In the genomic region with DNA sequence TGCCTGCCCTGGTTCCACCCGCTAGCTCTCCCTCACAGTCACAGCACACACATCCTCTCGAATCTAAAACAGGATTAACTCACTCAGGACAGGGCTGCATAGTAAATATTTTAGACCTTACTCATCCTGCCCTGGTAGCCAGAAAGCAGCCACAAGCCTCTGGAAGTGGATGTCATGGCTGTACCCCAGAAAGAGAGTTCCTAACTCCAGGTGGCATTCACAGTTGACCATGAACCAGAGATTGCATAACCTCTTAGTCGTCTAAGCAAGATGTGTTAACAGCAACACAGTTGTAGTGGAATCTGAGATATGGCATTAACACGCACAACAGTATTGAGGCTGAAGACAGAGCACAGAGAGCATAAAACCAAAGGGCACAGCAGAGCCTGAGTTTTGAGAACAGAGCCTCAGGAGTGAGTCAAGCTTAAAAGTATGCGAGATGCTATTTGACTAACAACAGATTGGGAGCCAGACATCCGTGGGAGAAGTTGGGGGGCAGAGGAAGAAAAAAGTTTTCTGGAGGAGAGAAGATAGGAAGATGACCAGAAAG, we compare ENCODE assay signal across 28 mouse cellular contexts. TPM values are rescaled to one million over a fixed set of nuclear protein-coding genes. Genes with fewer than 3 reads are reported as not detected.
DNase-seq lines count a peak whose midpoint lies in the region; ATAC-seq and TF ChIP-seq lines count a peak whose summit lies in the region.
"Had no signal": no experiment of that assay in that cellular context is flagged by ENCODE, and none has a peak within 500 bp of the region (broad histone marks: within the 10 kb centered on the region; RNA-seq: fewer than 3 reads in every experiment).

No protein-coding gene starts in this region.

- H3K9ac ChIP-seq in forebrain, embryonic 11.5 days (ENCODE audit: low read length) = no peak overlapping the region
- H3K9ac ChIP-seq in forebrain, embryonic 12.5 days = no peak overlapping the region
- H3K9ac ChIP-seq in limb, embryonic 12.5 days (replicated peaks) = no peak overlapping the region
- H3K9ac ChIP-seq: embryonic facial prominence, embryonic 15.5 days; forebrain, embryonic 15.5 days; heart, embryonic 13.5 days; hindbrain, embryonic 13.5 days had no signal

- WGBS in forebrain, embryonic 11.5 days = 69% methylated on average over 6 of the region's 6 CpGs
- WGBS in forebrain, embryonic 12.5 days = 59% methylated on average over 6 of the region's 6 CpGs
- 53% methylated on average over 6 of the region's 6 CpGs for WGBS in limb, embryonic 12.5 days
- WGBS in limb, embryonic 10.5 days = 56% methylated on average over 6 of the region's 6 CpGs

- no peak for TF ChIP-seq CTCF in embryonic fibroblast, embryonic 13.5 days (IDR thresholded peaks at IDR 0.05; ENCODE audit: borderline replicate concordance, insufficient read depth, low read length)

- no peaks in the 10 kb centered on the region for H3K9me3 ChIP-seq in forebrain, embryonic 11.5 days (ENCODE audit: control insufficient read depth, low read length)
- H3K9me3 ChIP-seq in forebrain, embryonic 12.5 days = no peaks in the 10 kb centered on the region
- H3K9me3 ChIP-seq in limb, embryonic 12.5 days = no peaks in the 10 kb centered on the region
- no peaks in the 10 kb centered on the region for H3K9me3 ChIP-seq in limb, embryonic 10.5 days (replicated peaks)
- H3K9me3 ChIP-seq: embryonic facial prominence, embryonic 15.5 days; forebrain, embryonic 15.5 days; G1E; heart, embryonic 13.5 days; hindbrain, embryonic 13.5 days had no signal

- no peak overlapping the region for H3K4me2 ChIP-seq in forebrain, embryonic 11.5 days (ENCODE audit: low read depth, low read length, severe bottlenecking)
- H3K4me2 ChIP-seq in forebrain, embryonic 12.5 days = no peak overlapping the region
- peak overlapping the region; percentile 11 for H3K4me2 ChIP-seq in limb, embryonic 12.5 days
- H3K4me2 ChIP-seq: embryonic facial prominence, embryonic 15.5 days; forebrain, embryonic 15.5 days; hindbrain, embryonic 13.5 days had no signal

- TF ChIP-seq POLR2A in embryonic fibroblast, embryonic 13.5 days (IDR thresholded peaks at IDR 0.05; ENCODE audit: low read depth, low read length) = no peak

- no peak overlapping the region for H3K27ac ChIP-seq in forebrain, embryonic 11.5 days (ENCODE audit: low read depth, low read length)
- no peak overlapping the region for H3K27ac ChIP-seq in forebrain, embryonic 12.5 days
- H3K27ac ChIP-seq in limb, embryonic 12.5 days = no peak overlapping the region
- no peak overlapping the region for H3K27ac ChIP-seq in limb, embryonic 10.5 days
- peak overlapping the region; percentile 14; the same call in 1 of the 2 replicates for H3K27ac ChIP-seq in embryonic fibroblast, embryonic 13.5 days (ENCODE audit: insufficient read depth, low read length)
- H3K27ac ChIP-seq: embryonic facial prominence, embryonic 15.5 days; forebrain, embryonic 15.5 days; heart, adult 2 months; heart, embryonic 13.5 days; hindbrain, embryonic 13.5 days; hindbrain, postnatal 0 days had no signal

- DNase-seq in forebrain, embryonic 11.5 days (ENCODE audit: low spot score) = peak; percentile 18
- DNase-seq in limb, embryonic 10.5 days (ENCODE audit: low spot score) = no peak
- peak; percentile 67 for DNase-seq in 3T3-L1 (ENCODE audit: low read depth, low spot score)
- DNase-seq in gastrocnemius, adult 8-10 months (ENCODE audit: low spot score in 2 of 2) = no peak
- no peak for DNase-seq in urinary bladder, adult 2 months (ENCODE audit: low spot score)
- DNase-seq: adrenal gland, postnatal 25 days; cerebellum, adult 18-20 months; cerebellum, adult 9-11 months; embryo, embryonic 11 days; gastrocnemius, postnatal 14 days; heart, adult 2 months; heart, postnatal 10 days; kidney, adult 2 months had no signal

- H3K4me3 ChIP-seq in forebrain, embryonic 11.5 days (ENCODE audit: low read depth, low read length) = no peak overlapping the region
- no peak overlapping the region for H3K4me3 ChIP-seq in forebrain, embryonic 12.5 days (replicated peaks)
- no peak overlapping the region for H3K4me3 ChIP-seq in limb, embryonic 12.5 days (replicated peaks)
- H3K4me3 ChIP-seq in limb, embryonic 10.5 days = no peak overlapping the region
- no peak overlapping the region for H3K4me3 ChIP-seq in embryonic fibroblast, embryonic 13.5 days (ENCODE audit: insufficient read depth, low read length)
- H3K4me3 ChIP-seq: embryonic facial prominence, embryonic 15.5 days; forebrain, embryonic 15.5 days; heart, adult 2 months; heart, embryonic 13.5 days; hindbrain, embryonic 13.5 days had no signal

- H3K36me3 ChIP-seq in forebrain, embryonic 11.5 days (ENCODE audit: control insufficient read depth, insufficient read depth, low read length) = no peaks in the 10 kb centered on the region
- no peaks in the 10 kb centered on the region for H3K36me3 ChIP-seq in forebrain, embryonic 12.5 days (replicated peaks)
- no peaks in the 10 kb centered on the region for H3K36me3 ChIP-seq in limb, embryonic 12.5 days
- no peaks in the 10 kb centered on the region for H3K36me3 ChIP-seq in limb, embryonic 10.5 days
- H3K36me3 ChIP-seq: embryonic facial prominence, embryonic 15.5 days; forebrain, embryonic 15.5 days; G1E; heart, embryonic 13.5 days; hindbrain, embryonic 13.5 days had no signal

- no peak for ATAC-seq in forebrain, embryonic 11.5 days (replicated peaks; ENCODE audit: low FRiP score)
- ATAC-seq in forebrain, embryonic 12.5 days (ENCODE audit: low FRiP score) = no peak
- ATAC-seq in limb, embryonic 12.5 days (ENCODE audit: insufficient number of reproducible peaks, insufficient read depth, low FRiP score, low TSS enrichment, low read depth) = no peak
- ATAC-seq: activated CD4-positive, CD25-positive, alpha-beta regulatory T cell, adult 4 months; forebrain, embryonic 15.5 days; hindbrain, postnatal 0 days had no signal

- H3K27me3 ChIP-seq in forebrain, embryonic 11.5 days (ENCODE audit: control insufficient read depth, insufficient read depth, low read length) = no peaks in the 10 kb centered on the region; the same call in 1 of the 2 replicates
- peaks cover 25% of the 10 kb centered on the region for H3K27me3 ChIP-seq in forebrain, embryonic 12.5 days
- H3K27me3 ChIP-seq in limb, embryonic 12.5 days = peaks cover 48% of the 10 kb centered on the region
- H3K27me3 ChIP-seq in limb, embryonic 10.5 days (ENCODE audit: low read depth, poor library complexity, severe bottlenecking) = peaks cover 51% of the 10 kb centered on the region

- no peaks in the 10 kb centered on the region for H3K4me1 ChIP-seq in forebrain, embryonic 11.5 days (replicated peaks; ENCODE audit: control insufficient read depth, insufficient read depth, low read length)
- H3K4me1 ChIP-seq in forebrain, embryonic 12.5 days = peaks cover 4% of the 10 kb centered on the region
- no peaks in the 10 kb centered on the region for H3K4me1 ChIP-seq in limb, embryonic 12.5 days (replicated peaks)
- no peaks in the 10 kb centered on the region for H3K4me1 ChIP-seq in limb, embryonic 10.5 days
- H3K4me1 ChIP-seq in embryonic fibroblast, embryonic 13.5 days (ENCODE audit: control insufficient read depth, insufficient read depth, low read length) = peaks cover 14% of the 10 kb centered on the region
- H3K4me1 ChIP-seq: embryonic facial prominence, embryonic 15.5 days; forebrain, embryonic 15.5 days; heart, embryonic 13.5 days; hindbrain, embryonic 13.5 days had no signal

RNA-seq across cellular contexts. Expression of a gene that starts 17.0 kb away (rescaled TPM):
- 17.1 and 17.5 TPM in 2 replicates for polyA plus RNA-seq in forebrain, embryonic 11.5 days (2014; fragmentation: Nextera tagmentation; extraction: Ambion mirVana)
- 26.1 and 27.4 TPM in 2 replicates for polyA plus RNA-seq in forebrain, embryonic 12.5 days (2016; fragmentation: Nextera tagmentation; extraction: Ambion mirVana)
- polyA plus RNA-seq in limb, embryonic 12.5 days (2016; fragmentation: Nextera tagmentation; extraction: Ambion mirVana) = not detected in 2 replicates
- not detected in 2 replicates for polyA plus RNA-seq in limb, embryonic 10.5 days (2016; fragmentation: Nextera tagmentation; extraction: Ambion mirVana)
- not detected in 2 replicates for polyA plus RNA-seq in embryonic fibroblast, embryonic 13.5 days (2011; ENCODE audit: insufficient read length, low read depth, missing spikeins)
- not detected for total RNA-seq in gastrocnemius, adult 8-10 months (2022)
- not detected in 2 replicates for polyA plus RNA-seq in urinary bladder, adult 2 months (2012; rRNA removed)
- total RNA-seq: adrenal gland, adult 18-20 months; adrenal gland, postnatal 25 days; common myeloid progenitor, adult 5-6 weeks; gastrocnemius, postnatal 14 days; heart, adult 2 months; heart, postnatal 10 days; hematopoietic stem cell, adult 5-6 weeks had no signal
- polyA plus RNA-seq: activated CD4-positive, CD25-positive, alpha-beta regulatory T cell, adult 4 months; G1E; gonadal fat pad, adult 2 months; heart, embryonic 13.5 days; intestine, embryonic 14.5 days; kidney, adult 2 months had no signal

Comparison
In these comparisons a context has a peak if more than half of its experiments do, and no peak if none do; other contexts are left out.
1. DNase-seq: peak in forebrain, embryonic 11.5 days (single experiment) and 3T3-L1 (single experiment); none in limb, embryonic 10.5 days (single experiment), gastrocnemius, adult 8-10 months (0 of 2) and urinary bladder, adult 2 months (single experiment).
2. RNA of a gene that starts 17.0 kb away (polyA plus RNA-seq): 26.1 to 27.4 TPM in forebrain, embryonic 12.5 days and 17.1 to 17.5 TPM in forebrain, embryonic 11.5 days; not detected in limb, embryonic 12.5 days, not detected in limb, embryonic 10.5 days, not detected in embryonic fibroblast, embryonic 13.5 days and not detected in urinary bladder, adult 2 months; every median in the first group is over 10 times any median in the second.